Mouse (Mus musculus) E14TG2a.4 (cell line): ENCODE measurements around the gene 4930469K13Rik.

Experiments
- H3K27me3 ChIP-seq: 2 replicates; pipeline ENCODE4 v1.6.1; 2014; ENCODE audit warnings: low read length, control low read depth; ENCODE audit not compliant: insufficient read depth
- H3K36me3 ChIP-seq: 2 replicates; pipeline ENCODE4 v1.6.1; 2014; ENCODE audit warnings: low read length, control low read depth; ENCODE audit not compliant: insufficient read depth
- H3K4me1 ChIP-seq: replicated peaks from 2 replicates; pipeline ENCODE4 v1.6.1; 2014; ENCODE audit warnings: low read depth, low read length, control low read depth
- H3K4me3 ChIP-seq: replicated peaks from 2 replicates; pipeline ENCODE4 v1.5.1; 2014; ENCODE audit warnings: mild to moderate bottlenecking, low read length
- H3K9me3 ChIP-seq: 2 replicates; pipeline ENCODE4 v1.6.1; 2014; ENCODE audit warnings: low read length, control low read depth
- CTCF ChIP-seq: conservative IDR thresholded peaks from 2 replicates; pipeline ENCODE4 v1.5.1; 2014; ENCODE audit warnings: low read length
- NANOG ChIP-seq: IDR thresholded peaks from 2 replicates; pipeline ENCODE4 v1.6.1; 2014; ENCODE audit warnings: borderline replicate concordance, low read length, mixed read lengths
- POU5F1 ChIP-seq: IDR thresholded peaks from 2 replicates; pipeline ENCODE4 v1.6.1; 2014; ENCODE audit warnings: low read length, borderline replicate concordance

The 4930469K13Rik gene

DNA sequence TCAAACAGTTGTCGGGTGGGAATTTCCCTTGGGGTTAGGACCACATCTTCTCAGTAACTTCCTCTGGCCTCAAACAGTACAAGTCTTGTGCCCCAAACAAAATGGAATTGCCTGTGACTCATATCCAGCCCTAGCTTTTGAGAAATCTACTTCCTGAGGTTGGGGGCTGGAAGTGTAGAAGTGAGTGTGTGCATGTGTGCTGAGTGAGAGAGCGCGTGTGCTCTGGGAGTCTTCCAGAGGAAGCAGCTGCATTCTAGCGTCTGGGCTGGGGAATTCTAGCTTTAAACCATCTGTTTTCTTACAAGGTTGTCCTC, 87.5 kb downstream of the 4930469K13Rik start:
- peaks cover 8% of the 10 kb centered on the region; the same call in 1 of the 2 replicates for H3K27me3 ChIP-seq
- TF ChIP-seq CTCF: no peak
- TF ChIP-seq POU5F1: no peak
- TF ChIP-seq NANOG: no peak
- no peaks in the 10 kb centered on the region for H3K9me3 ChIP-seq
- no peak overlapping the region for H3K4me3 ChIP-seq
- H3K36me3 ChIP-seq: no peaks in the 10 kb centered on the region
- H3K4me1 ChIP-seq: peaks cover 8% of the 10 kb centered on the region

DNA sequence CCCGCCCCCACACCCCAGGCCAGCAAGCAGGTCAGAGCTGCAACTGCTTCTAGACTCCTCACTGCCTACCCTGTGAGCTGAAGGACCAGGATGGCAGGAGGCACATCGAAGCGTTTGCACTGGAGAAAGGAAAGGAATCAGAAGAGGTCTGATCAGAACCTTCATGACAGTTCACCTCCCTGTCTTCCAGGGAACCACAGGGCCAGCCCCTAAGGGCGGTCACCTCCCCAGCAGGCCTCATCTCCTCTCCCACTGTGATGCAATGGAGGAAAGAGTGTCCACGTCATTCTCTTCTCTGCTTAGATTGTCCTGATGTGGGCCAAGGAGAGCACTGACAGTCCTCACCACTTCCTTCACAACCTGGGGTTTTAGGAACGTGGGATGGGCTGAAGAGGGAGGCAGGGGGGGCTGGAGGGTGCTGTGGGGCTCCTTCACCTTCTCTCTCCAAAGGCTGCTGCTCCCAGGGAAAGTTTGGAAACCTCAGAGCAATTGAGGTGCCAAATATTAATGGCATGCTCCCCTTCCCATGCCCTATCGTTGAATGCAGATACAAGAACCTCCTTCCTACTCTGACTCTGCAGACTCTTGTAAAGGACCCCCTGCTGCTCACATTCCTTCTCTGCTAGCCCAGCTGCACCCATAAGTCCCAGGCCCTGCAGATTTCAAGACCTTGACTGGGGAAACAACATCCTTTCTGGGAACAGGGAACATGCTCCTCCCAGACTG, 88.1 kb downstream of the 4930469K13Rik start:
- Histone ChIP-seq H3K4me3 (no peak overlapping the region), H3K36me3 (no peaks in the 10 kb centered on the region), H3K4me1 (peaks cover 8% of the 10 kb centered on the region), H3K27me3 (peaks cover 8% of the 10 kb centered on the region; the same call in 1 of the 2 replicates), H3K9me3 (no peaks in the 10 kb centered on the region)
- TF ChIP-seq CTCF (no peak), NANOG (no peak), POU5F1 (no peak)

DNA sequence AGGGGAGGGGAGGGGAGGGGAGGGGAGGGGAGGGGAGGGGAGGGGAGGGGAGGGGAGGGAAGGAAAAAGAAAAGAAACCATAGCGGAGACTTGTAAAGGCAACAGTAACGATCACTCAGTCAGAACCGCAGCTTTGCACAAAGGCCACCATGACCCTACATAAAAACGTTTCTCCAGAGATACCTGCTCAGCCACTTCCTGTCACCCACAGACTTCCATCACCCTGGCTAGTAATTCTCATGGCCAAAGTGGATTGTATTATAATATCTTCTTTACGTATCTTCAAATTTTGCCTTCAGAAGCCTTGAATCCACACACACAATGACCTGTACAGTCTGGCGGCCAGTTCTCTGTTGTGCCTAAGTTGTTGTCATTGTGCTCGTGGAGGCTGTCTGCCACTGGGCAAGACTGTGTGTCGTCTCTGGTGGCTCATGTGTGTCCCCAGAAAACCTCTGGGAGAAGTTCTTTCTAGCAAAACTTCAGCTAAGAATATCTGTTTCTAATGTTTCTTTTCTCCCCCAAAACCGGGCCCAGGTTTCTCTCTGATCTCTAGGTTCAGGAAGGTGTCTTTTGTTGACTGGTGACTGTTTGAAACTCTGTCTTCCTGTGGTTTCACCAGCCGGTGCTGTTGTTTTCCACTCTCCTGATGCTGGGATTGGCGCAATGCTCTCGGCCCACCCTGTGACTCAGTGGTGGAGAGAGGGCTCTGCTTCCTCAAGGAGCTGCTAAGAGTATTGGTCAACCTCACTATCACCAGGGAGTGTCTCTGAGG, 88.9 kb downstream of the 4930469K13Rik start:
- H3K36me3 ChIP-seq: no peaks in the 10 kb centered on the region
- no peak for TF ChIP-seq NANOG
- TF ChIP-seq POU5F1: no peak
- TF ChIP-seq CTCF: no peak

DNA sequence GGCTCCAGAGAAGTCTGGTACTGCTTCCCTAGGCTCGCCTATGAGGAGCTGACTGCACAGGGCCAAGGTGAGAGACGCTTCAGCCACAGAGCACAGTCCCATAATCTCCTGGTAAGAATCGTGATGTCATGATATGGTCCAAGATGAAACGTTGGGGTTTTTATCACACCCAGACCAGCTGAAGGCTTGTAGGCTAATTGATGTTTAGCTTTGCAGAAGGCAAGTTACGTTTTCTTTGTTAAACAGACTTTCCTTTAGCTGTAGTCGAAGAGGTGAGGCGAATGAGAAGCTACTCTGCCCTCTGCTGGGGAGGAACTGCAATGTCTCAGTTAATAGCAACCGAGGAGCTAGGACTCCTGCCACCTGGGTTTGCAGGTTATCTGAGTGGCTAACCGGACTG, 89.7 kb downstream of the 4930469K13Rik start:
- Histone ChIP-seq H3K36me3 (no peaks in the 10 kb centered on the region), H3K9me3 (no peaks in the 10 kb centered on the region), H3K27me3 (peaks cover 14% of the 10 kb centered on the region), H3K4me3 (no peak overlapping the region), H3K4me1 (peaks cover 8% of the 10 kb centered on the region)
- TF ChIP-seq CTCF (peak; percentile 39), NANOG (no peak)

More for the DNA sequence above, 88.9 kb downstream of the 4930469K13Rik start:
- Histone ChIP-seq H3K4me1 (peaks cover 8% of the 10 kb centered on the region), H3K27me3 (peaks cover 11% of the 10 kb centered on the region; the same call in 1 of the 2 replicates), H3K4me3 (no peak overlapping the region), H3K9me3 (no peaks in the 10 kb centered on the region)

DNA sequence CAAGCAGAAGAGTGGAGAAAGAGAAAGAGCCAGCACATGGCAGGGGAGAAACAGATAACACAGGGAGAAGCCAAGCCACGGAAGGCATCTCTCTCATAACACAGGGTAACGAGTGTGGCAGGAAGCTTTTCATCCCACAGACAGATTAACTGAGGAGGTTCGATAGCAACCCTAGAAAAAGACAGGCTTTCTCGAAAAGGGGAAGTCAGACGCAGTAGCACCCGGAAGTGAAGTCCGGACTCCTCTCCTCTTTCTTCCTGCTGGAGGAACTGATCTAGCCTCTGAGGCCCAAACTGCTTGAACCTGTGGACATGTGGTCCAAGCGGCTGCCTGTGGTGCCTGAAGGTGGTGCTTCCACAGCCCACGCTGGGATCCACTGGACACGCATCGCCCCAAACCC, 90.1 kb downstream of the 4930469K13Rik start:
- no peaks in the 10 kb centered on the region for H3K9me3 ChIP-seq
- TF ChIP-seq POU5F1 (no peak), CTCF (no peak), NANOG (no peak)
- H3K36me3 ChIP-seq: no peaks in the 10 kb centered on the region
- H3K4me3 ChIP-seq: no peak overlapping the region
- peaks cover 8% of the 10 kb centered on the region for H3K4me1 ChIP-seq
- H3K27me3 ChIP-seq: peaks cover 14% of the 10 kb centered on the region

DNA sequence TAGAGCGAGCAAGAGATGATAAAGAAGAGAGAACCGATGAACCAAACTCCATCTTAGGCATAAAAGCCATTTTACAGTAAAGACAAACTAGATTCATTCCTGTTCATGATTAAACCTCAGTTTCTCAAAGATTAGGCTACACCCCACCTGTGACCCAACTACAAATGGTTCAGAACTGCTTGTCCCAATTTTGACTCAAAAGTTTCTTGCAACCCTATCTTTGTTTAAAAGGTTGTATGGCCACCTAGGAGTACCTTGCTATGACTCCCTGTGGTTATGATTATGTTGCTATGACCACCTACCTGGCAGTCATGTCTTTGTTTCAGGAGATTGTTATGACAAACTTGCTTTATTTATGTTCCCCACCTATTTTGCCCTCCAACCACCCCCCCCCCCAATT, 90.7 kb downstream of the 4930469K13Rik start:
- Histone ChIP-seq H3K9me3 (no peaks in the 10 kb centered on the region), H3K4me3 (no peak overlapping the region), H3K36me3 (no peaks in the 10 kb centered on the region), H3K4me1 (peaks cover 8% of the 10 kb centered on the region), H3K27me3 (peaks cover 14% of the 10 kb centered on the region)
- TF ChIP-seq POU5F1 (no peak), CTCF (no peak), NANOG (no peak)

DNA sequence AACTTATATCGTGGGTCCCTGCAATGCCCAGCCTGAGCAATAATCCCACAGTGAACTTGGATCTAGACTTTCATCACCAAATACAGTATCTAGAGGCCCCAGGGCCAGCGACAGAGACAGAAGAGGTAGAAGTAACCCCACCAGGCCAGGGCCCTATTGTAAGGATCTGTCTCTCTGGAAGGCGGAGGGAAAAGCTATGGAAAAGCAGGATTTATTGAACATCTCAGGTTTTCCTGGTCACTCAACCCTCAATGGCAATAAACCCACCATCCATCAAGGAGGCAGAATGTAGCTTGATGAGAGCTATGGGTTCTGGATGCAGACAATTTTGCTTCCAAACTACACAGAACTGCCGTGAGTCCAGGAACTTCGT, 95.8 kb downstream of the 4930469K13Rik start:
- H3K4me1 ChIP-seq: no peaks in the 10 kb centered on the region
- TF ChIP-seq CTCF (no peak), NANOG (no peak), POU5F1 (no peak)
- peaks cover 27% of the 10 kb centered on the region for H3K27me3 ChIP-seq
- H3K36me3 ChIP-seq: no peaks in the 10 kb centered on the region
- H3K4me3 ChIP-seq: no peak overlapping the region
- H3K9me3 ChIP-seq: no peaks in the 10 kb centered on the region

DNA sequence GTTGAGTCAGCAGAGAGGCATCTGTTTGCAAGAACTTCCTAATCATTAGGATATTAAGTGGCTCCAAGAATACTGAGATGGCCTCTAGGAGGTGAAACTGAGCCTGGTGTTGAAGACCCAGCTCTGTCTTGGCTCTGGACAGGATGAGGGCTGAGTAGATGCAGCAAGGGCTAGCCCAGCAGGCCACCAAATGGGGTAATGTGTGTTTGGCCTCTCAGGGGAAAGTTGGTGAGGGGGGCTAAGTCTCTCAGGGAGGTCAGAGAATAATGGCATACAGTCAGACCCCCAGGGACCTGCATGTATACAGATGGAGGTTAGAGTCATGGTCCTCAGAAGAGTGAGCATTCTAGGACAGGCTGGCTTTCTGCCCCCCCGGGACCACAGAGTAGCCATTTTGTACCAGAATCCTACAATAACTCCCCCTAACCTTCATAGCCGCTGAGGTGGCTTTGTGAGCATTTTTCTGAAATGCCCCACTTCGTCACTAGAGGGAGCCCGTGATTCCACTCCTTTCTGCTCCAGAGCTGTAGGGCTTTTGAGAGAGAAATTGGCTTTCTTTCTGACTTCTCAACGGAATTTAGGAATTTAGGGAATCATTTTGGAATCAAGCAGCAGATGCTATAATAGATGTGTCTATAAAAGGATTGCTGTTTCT, 96.3 kb downstream of the 4930469K13Rik start:
- TF ChIP-seq CTCF: peak; percentile 93
- TF ChIP-seq NANOG: no peak
- no peak for TF ChIP-seq POU5F1
- no peaks in the 10 kb centered on the region for H3K9me3 ChIP-seq

More for the DNA sequence above, 96.3 kb downstream of the 4930469K13Rik start:
- Histone ChIP-seq H3K4me1 (no peaks in the 10 kb centered on the region), H3K4me3 (no peak overlapping the region), H3K36me3 (no peaks in the 10 kb centered on the region), H3K27me3 (peaks cover 26% of the 10 kb centered on the region)
